Mouse (Mus musculus) liver, embryonic 14.5 days (tissue): ENCODE data around the gene Abcf1. TPM values are rescaled to one million over a fixed set of nuclear protein-coding genes. Genes with fewer than 3 reads are reported as not detected.
A peak's percentile ranks its signal among the peaks of the same experiment; 100 is the strongest.

Source experiments
- ATAC-seq: fragments of 200-750 bp; cut with Nextera tagmentation; 2 replicates; pipeline ENCODE4 v1.8.0; 2017; ENCODE audit warnings: moderate number of reproducible peaks, mild to moderate bottlenecking, moderate library complexity; ENCODE audit not compliant: insufficient read depth
- DNase-seq, 3 experiments: peaks; one replicate each; pipeline ENCODE4 v3.0.0-alpha.2; 2012 to 2013; ENCODE audit warnings: low read depth in 3 of 3, low spot score in 3 of 3
- H3K27ac ChIP-seq: fragments of 300-500 bp; sonication (generic); 2 replicates; pipeline ENCODE4 v1.5.1; 2014; ENCODE audit warnings: moderate library complexity, mild to moderate bottlenecking, control low read depth, inconsistent platforms
- H3K27me3 ChIP-seq: fragments of 300-500 bp; sonication (generic); 2 replicates; pipeline ENCODE4 v1.6.1; 2014; ENCODE audit warnings: mild to moderate bottlenecking, low read length, moderate library complexity; ENCODE audit not compliant: control insufficient read depth, insufficient read depth
- H3K36me3 ChIP-seq: fragments of 300-500 bp; sonication (generic); replicated peaks from 2 replicates; pipeline ENCODE4 v1.6.1; 2014; ENCODE audit warnings: low read depth; ENCODE audit not compliant: control insufficient read depth, insufficient read depth
- H3K4me1 ChIP-seq, 2 experiments: fragments of 200-500 bp in 1 of 2; fragments of 300-500 bp in 1 of 2; sonication (generic) in 1 of 2; replicated peaks; 2 replicates each; pipeline ENCODE4 v1.6.1; 2012 to 2014; ENCODE audit warnings: antibody characterized with exemption in 1 of 2, inconsistent platforms in 1 of 2, low read length in 1 of 2; ENCODE audit not compliant: control insufficient read depth in 2 of 2, insufficient read depth in 2 of 2
- H3K4me2 ChIP-seq: fragments of 300-500 bp; sonication (generic); 2 replicates; pipeline ENCODE4 v1.6.1; 2014; ENCODE audit warnings: low read depth, mild to moderate bottlenecking, control low read depth, moderate library complexity
- H3K4me3 ChIP-seq, 2 experiments: fragments of 200-500 bp in 1 of 2; fragments of 300-500 bp in 1 of 2; sonication (generic) in 1 of 2; 2 replicates each; pipeline ENCODE4 v1.5.1; 2012 to 2014; ENCODE audit warnings: low read depth in 2 of 2, low read length in 2 of 2, mild to moderate bottlenecking in 2 of 2, control low read depth in 1 of 2, inconsistent platforms in 1 of 2, moderate library complexity in 1 of 2; ENCODE audit not compliant: insufficient read depth in 1 of 2
- H3K9ac ChIP-seq: fragments of 300-500 bp; sonication (generic); replicated peaks from 2 replicates; pipeline ENCODE4 v1.6.1; 2014; ENCODE audit warnings: mild to moderate bottlenecking, control low read depth, moderate library complexity
- H3K9me3 ChIP-seq: fragments of 300-500 bp; sonication (generic); 2 replicates; pipeline ENCODE4 v1.6.1; 2016; ENCODE audit warnings: low read length, mixed read lengths; ENCODE audit not compliant: control insufficient read depth
- CTCF ChIP-seq: IDR thresholded peaks from 2 replicates; pipeline ENCODE4 v1.5.1; 2016; ENCODE audit warnings: antibody characterized with exemption, low read depth, control low read depth
- EP300 ChIP-seq: IDR thresholded peaks from 2 replicates; pipeline ENCODE4 v1.6.1; 2016; ENCODE audit warnings: antibody characterized with exemption, low read depth
- WGBS: fragments of 180-500 bp; shearing (Covaris S2); extraction: QIAGEN DNeasy Blood & Tissue Kit; methylation state at CpG from one replicate; pipeline ENCODE4 v1.1.7; 2014; ENCODE audit not compliant: insufficient replicate concordance; 5-methylcytosine and 5-hydroxymethylcytosine counted together
- polyA plus RNA-seq, 2 experiments: library from polyadenylated mRNA; depleted of rRNA in 1 of 2; stranded (reverse) in 1 of 2; unstranded in 1 of 2; fragments of >200 nt; fragmentation: Nextera tagmentation in 1 of 2; extraction: Ambion mirVana in 1 of 2; gene quantifications; 2 replicates each; pipeline versions ENCODE4 v1.2.1 to v1.2.3; 2012 to 2014

Gene Abcf1
- polyA plus RNA-seq, 2 experiments = 39.0 to 49.0 TPM

- no peak for DNase-seq
- no peaks in the 10 kb centered on the region for H3K27me3 ChIP-seq
- ATAC-seq = no peak
- peaks cover 42 to 57% of the 10 kb centered on the region in 2 experiments for H3K4me1 ChIP-seq
- H3K9ac ChIP-seq = peak overlapping the region; percentile 59
- H3K27ac ChIP-seq = peak overlapping the region; percentile 60
- peaks cover 10% of the 10 kb centered on the region for H3K36me3 ChIP-seq
- no peak for TF ChIP-seq CTCF
- no peak for TF ChIP-seq EP300
- H3K4me2 ChIP-seq = peak overlapping the region; percentile 68
- 44% methylated on average over 6 of the region's 6 CpGs for WGBS
- H3K4me3 ChIP-seq = peak overlapping the region; percentile 53 to 61
- H3K9me3 ChIP-seq = peaks cover 13% of the 10 kb centered on the region
Observed at GRCm38 (mm10) chr17:35998545-35999305, 29.2 kb upstream of the Abcf1 start.

DNA sequence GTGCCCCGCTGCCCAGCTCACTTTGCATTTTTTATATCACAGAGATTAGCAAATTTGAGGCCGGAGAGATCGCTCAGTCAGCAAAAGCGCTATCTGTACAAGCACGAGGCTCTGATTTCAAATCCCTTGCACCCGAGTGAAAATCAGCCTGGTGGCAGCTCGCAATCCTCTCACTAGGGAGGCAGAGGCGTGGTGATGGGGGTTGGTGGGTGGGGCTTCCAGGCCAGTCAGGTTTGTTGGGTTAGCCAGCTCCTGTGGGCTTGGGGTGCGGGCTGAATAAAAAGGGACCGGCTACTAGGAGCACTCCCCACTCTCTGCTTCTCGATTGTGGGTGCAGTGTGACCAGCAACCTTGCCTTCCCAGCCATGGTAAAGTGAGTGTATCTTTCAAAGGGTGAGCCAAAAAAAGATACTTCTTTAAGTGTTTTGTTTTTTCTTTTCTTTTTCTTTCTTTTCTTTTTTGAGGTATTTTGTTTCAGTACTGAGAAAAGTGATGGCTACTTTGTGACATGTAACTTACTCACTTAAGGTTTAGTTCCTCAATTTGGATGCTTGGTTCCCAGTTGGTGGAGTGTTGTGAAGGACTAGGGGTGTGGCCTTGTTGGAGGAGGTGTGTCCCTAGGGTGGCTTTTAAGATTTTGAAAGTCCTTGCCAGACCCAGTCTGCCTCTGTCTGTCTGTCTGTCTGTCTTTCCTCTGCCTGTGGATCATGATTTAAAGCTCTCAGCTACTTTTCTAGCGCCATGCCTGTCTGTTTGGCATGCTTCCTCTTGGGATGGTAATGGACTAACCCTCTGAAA lies 28.4 kb upstream of the Abcf1 start:
- TF ChIP-seq EP300 (no peak), CTCF (peak; percentile 27; the same call in 1 of the 2 replicates)
- ATAC-seq (peak; percentile 46), DNase-seq (peak; percentile 61 to 70 (median 68))
- H3K4me2 ChIP-seq = peak overlapping the region; percentile 68
- H3K36me3 ChIP-seq = peaks cover 4% of the 10 kb centered on the region; the same call in 1 of the 2 replicates
- H3K4me1 ChIP-seq = peaks cover 42 to 54% of the 10 kb centered on the region in 2 experiments
- peak overlapping the region; percentile 70 for H3K27ac ChIP-seq
- WGBS = 26% methylated on average over 12 of the region's 12 CpGs
- peak overlapping the region; percentile 59 for H3K9ac ChIP-seq
- peak overlapping the region; percentile 53 to 61 for H3K4me3 ChIP-seq
- no peaks in the 10 kb centered on the region for H3K27me3 ChIP-seq
- peaks cover 9% of the 10 kb centered on the region for H3K9me3 ChIP-seq

DNA sequence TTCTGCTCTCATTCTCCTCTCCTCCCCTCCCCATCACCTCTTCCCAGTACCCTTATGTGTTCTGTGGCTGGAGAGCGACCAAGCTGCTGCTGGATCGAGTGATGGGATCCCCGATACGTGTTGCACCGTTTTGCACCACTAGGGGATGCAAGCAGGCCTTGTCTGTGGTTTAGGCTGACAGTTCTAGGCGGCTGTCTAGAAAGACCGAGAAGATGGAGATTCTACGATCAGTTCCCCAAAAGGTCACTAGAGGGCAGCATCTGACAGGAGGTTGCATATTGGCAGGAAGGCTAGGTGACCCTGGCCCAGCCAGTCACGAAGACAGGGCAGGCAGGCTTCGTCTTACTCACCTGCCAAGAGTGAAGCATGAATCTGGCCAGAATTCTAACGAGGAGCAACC lies 27.4 kb upstream of the Abcf1 start:
- Histone ChIP-seq H3K27me3 (no peaks in the 10 kb centered on the region), H3K9me3 (no peaks in the 10 kb centered on the region; the same call in 1 of the 2 replicates), H3K4me3 (peak overlapping the region in 1 of 2 experiments; percentile 0; a peak in 1 of 4 replicates), H3K4me1 (peaks cover 32 to 45% of the 10 kb centered on the region in 2 experiments), H3K27ac (peak overlapping the region; percentile 33; the same call in 1 of the 2 replicates), H3K36me3 (no peaks in the 10 kb centered on the region), H3K9ac (no peak overlapping the region), H3K4me2 (peak overlapping the region; percentile 68)
- DNase-seq (peak; percentile 95 to 96 (median 96)), ATAC-seq (peak; percentile 38)
- WGBS = 2% methylated on average over 11 of the region's 11 CpGs
- TF ChIP-seq EP300 = no peak; the same call in 1 of the 2 replicates
- TF ChIP-seq CTCF = peak; percentile 100

DNA sequence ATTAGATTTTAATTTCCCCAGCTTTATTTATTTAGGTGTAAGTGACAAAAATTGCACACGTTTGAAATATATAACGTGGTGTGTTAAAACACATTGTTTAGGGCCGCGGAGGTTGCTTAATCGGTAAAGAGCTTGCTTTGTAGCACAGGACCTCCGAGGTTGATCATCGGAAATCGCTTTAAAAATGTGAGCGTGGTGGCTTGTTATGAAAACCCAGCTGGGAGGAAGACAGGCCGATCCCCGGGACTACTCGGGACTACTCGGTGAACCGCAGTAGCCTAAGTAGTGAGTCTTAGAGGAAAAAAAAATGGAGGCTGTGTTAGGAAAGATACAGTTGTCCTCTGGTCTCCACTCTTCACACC lies 25.3 kb upstream of the Abcf1 start:
- peak overlapping the region; percentile 69 for H3K27ac ChIP-seq

More for the DNA sequence above, 25.3 kb upstream of the Abcf1 start:
- Histone ChIP-seq H3K4me2 (peak overlapping the region; percentile 80), H3K4me3 (peak overlapping the region; percentile 75 to 82), H3K36me3 (no peaks in the 10 kb centered on the region), H3K9me3 (no peaks in the 10 kb centered on the region), H3K9ac (peak overlapping the region; percentile 78), H3K4me1 (peaks cover 18 to 27% of the 10 kb centered on the region in 2 experiments), H3K27me3 (no peaks in the 10 kb centered on the region)
- no peak for TF ChIP-seq EP300
- no peak for TF ChIP-seq CTCF
- ATAC-seq (no peak), DNase-seq (no peak)
- 3% methylated on average over 14 of the region's 14 CpGs for WGBS
